Mouse (Mus musculus) gastrocnemius, postnatal 4 days (tissue): ENCODE measurements around the gene Olfr725. TPM values are rescaled to one million over a fixed set of nuclear protein-coding genes. Genes with fewer than 3 reads are reported as not detected.

Experiments
- DNase-seq, 2 experiments: peaks; one replicate each; pipeline ENCODE4 v3.0.0; 2021 to 2022; ENCODE audit warnings: low spot score in 2 of 2, mixed read lengths in 2 of 2
- long read RNA-seq, 2 experiments: library from polyadenylated mRNA; stranded (forward); transcript quantifications; one replicate each; pipeline ENCODE4 v2.0.0; 2021
- total RNA-seq, 2 experiments: library from RNA; stranded (reverse); gene quantifications; 2 replicates each; pipeline ENCODE4 v1.2.3; 2021

Gene Olfr725
- total RNA-seq: not detected
- long read RNA-seq, experiment 1: 0 reads
- long read RNA-seq, experiment 2: 0 reads

DNA sequence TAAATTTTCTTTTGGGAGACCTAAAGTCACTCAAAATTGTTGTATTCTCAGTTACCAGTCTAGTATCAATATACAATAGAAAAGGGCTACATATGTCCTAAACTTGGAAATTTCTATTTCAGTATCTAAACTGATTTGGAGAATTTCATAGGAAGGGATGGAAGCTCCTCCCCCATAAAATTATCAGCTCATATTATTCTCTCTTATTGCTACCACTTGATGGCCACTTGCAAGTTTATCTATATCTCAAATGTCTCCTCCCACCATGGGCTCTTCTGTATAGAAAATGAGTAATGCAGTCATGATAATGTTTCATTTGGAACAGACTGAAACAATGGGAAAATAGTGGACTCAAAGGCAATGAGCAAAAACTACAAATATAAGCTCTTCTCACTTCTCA lies at the start of gene Olfr725:
Gene Olfr725 (minus strand): TSS at position 101 of the 400 bp plus-strand sequence.
- no peak for DNase-seq

- no peak for DNase-seq
Observed at GRCm38 (mm10) chr14:50062733-50063104, 22.5 kb upstream of the Olfr725 start.

DNA sequence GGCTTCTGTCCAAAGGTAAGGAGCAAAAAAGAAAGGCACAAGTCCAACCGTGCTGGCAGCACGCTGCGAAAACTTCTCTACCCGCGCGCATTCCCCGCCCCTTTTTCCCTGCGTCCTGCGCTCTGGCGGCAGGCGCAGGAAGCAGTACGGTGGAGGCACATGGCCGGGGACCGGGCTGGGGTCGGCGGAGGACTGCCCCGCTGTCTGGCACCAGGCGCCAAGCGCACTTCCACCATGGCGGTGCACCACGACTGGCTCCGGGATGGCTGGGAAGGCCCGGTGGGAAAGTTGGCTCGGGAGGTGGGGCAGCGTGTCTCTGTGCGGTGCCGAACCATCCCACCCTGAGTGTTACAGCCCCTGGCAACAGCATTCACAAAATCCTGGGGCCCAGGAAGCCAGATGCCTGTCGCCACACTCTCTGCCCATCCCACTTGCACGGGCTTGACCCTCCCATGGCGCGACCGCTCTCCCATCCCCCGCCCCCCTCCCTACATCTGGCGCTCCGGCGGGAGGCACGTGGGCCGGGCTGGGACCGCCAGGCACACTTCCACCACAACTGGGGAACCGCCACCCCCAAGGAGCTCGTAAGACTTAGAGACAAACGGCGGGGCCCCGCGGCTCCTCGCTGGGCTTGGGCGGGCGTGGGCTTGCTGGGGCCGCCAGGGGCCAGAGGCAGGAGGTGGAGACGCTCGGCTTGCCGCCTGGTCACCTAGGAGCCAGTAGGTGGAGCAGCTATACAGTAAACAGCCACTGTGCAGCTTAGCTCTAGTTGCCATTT lies 22.0 kb upstream of the Olfr725 start:
- peak; percentile 23 to 50 for DNase-seq

DNA sequence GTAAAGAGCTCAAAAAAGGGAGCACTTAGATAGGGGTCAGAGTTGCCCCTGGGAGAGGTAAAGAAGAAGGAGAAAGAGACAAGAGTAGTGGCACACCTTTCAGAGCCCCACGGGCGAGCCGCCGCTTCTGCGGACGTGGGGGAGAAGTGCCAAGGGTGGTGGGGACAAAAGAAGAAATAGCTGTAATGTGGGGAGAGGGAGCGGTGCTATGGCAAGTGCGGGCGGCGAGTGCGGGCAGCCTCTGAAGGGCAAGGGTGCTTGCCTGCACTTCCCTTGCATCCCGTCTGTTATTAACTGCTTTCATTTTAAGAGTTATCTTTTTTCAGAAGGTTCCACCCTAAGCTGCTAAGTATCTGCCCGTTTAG lies 21.4 kb upstream of the Olfr725 start:
- no peak for DNase-seq

DNA sequence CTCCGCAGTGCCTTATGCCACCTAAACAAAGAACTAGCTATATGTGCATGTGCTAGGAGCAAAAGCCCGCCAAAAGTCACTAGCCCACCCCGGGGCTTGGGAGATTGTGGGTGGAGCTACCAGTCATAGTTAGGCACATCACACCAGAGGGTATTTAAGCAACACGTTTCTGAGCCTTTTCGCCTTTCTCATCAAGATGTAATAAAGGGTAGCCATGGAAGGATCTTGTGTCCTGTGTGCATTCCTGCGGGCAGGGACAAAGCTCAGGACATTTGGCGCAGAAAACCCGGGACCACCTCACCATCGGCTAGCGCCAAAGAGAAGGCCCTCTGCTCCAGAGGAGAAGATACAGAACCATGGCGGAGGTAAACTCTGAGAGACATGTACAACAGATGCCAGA lies 21.0 kb upstream of the Olfr725 start:
- peak in 1 of 2 experiments; percentile 8 for DNase-seq

DNA sequence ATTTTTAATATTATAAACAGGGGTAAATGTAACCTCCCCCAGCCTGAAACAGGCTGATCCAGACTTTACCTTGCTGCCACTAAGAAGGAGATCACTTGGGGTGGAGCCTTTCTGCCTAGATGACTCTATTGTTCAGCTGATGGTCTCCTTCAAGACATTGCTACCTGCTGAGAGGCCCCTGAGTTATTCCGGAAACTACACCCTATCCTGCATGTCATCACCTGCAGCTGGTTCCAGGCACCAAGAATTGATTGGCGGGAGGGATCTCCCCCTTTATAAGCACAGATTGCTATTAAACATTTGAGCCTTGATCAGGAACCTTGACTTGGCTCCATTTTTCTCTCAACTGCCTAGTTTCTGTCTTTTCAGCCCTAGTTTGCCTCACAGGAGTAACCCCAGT lies 8.1 kb downstream of the Olfr725 start:
- DNase-seq: no peak

GRCm38 (mm10) chr14:50031356-50031755 lies 8.8 kb downstream of the Olfr725 start:
- DNase-seq: no peak

- DNase-seq: no peak
Observed at GRCm38 (mm10) chr14:50026371-50026770, 13.8 kb downstream of the Olfr725 start.

Other genes with a start within 250 kb of the Olfr725 start
- not detected for gene Olfr722, start 138.4 kb downstream of the Olfr725 start, total RNA-seq
- gene Olfr723, start 108.6 kb downstream of the Olfr725 start, total RNA-seq: not detected
- gene Olfr724, start 77.1 kb downstream of the Olfr725 start, total RNA-seq: not detected
- not detected for gene Olfr726, start 50.6 kb upstream of the Olfr725 start, total RNA-seq
- not detected for gene Olfr727, start 82.8 kb upstream of the Olfr725 start, total RNA-seq
- gene Olfr728, start 102.3 kb upstream of the Olfr725 start, total RNA-seq: not detected
- gene Olfr729, start 112.5 kb upstream of the Olfr725 start, total RNA-seq: not detected
- gene Olfr730, start 147.8 kb upstream of the Olfr725 start, total RNA-seq: not detected
- not detected for gene Olfr731, start 201.5 kb upstream of the Olfr725 start, total RNA-seq
- gene Olfr732, start 243.8 kb upstream of the Olfr725 start, total RNA-seq: not detected